Mouse (Mus musculus): ENCODE results near the gene Glod4.

Gene Glod4

DNA sequence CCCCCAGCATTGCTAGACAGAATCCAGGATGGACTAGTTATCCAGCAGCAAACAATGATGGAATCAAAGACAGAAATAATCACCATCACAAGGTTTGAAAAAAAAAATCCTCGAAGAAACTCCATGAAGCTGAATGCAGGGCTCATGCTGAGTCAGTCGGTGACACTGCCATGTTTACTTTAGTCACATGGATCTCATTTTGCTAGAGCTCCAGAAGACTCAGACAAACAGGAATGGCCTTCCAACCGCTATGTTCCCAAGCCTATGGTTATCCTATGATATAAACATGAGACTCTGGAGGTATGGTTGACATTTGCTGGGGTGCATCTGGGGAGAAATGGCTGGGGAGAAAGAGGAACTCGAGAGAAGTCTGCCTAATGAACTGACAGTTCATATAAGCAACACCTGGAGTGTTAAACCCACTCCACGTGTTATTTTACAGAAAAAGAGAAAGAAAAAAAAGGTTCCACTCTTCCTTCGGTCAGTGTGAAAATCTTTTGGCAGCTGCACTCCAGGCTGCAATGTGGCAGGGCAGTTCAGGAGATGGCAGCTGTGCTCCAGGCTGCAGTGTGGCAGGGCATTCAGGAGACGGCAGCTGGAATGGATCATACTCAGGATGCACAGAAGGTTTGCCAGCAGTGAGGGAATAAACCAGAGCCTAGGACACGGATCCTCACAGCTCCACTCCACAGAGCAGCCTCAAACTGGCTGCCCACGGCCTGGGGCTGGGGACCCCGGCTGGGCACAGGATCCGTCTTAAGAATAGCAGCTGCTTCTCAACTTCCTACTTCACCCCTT, 169.0 kb downstream of the Glod4 start:
- DNase-seq = peak; percentile 34 to 70
